Mouse (Mus musculus): ENCODE measurements at regions not wholly inside any gene's neighbourhood (a gene's known extent, or its start where the extent isn't known, plus 50 kb on each side); places are given as distances from the start of the nearest gene placed in this dataset.

- no peak for TF ChIP-seq CTCF (IDR thresholded peaks at IDR 0.05; ENCODE audit: borderline replicate concordance, insufficient read depth, low read length)
- no peak for TF ChIP-seq POLR2A (IDR thresholded peaks at IDR 0.05; ENCODE audit: low read depth, low read length)
Measured at GRCm38 (mm10) chr6:31835795-31836194, 214.3 kb upstream of the 1700012A03Rik start.
